Mouse (Mus musculus) erythroblast, embryonic 14.5 days (primary cell): ENCODE data around the gene Ampd2.

ENCODE experiments used
- GATA1 ChIP-seq: IDR thresholded peaks from 2 replicates; pipeline ENCODE4 v1.6.1; 2012; ENCODE audit warnings: low read length, inconsistent platforms, mixed read lengths
- TAL1 ChIP-seq: IDR thresholded peaks from 3 replicates; pipeline ENCODE4 v1.6.1; 2012; ENCODE audit warnings: low read length, inconsistent platforms, mixed read lengths

- TF ChIP-seq TAL1: no peak
- no peak for TF ChIP-seq GATA1
Observed at GRCm38 (mm10) chr3:108112246-108112645, 25.8 kb upstream of the Ampd2 start.
